Mouse (Mus musculus): ENCODE measurements around the gene Tfb2m.

Gene Tfb2m

DNA sequence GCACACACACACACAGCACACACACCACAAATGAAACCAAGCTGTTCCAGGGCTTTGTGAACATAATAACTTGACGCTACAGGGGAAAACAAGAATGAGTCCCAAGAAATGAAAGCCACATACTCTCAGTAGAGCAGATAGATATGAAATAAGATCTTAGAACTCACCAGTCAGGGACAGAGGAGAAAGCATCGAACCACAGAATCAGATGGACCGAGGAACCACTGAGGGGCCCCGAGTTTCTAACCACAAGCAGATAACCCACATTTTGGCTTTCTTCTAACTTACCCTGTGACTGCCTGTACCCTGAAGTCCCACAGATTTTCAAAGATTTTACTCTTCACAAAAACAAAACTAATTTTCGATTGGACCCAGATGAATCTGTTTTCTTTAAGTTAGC is 53.2 kb downstream of the Tfb2m start:
- no peak for DNase-seq

DNA sequence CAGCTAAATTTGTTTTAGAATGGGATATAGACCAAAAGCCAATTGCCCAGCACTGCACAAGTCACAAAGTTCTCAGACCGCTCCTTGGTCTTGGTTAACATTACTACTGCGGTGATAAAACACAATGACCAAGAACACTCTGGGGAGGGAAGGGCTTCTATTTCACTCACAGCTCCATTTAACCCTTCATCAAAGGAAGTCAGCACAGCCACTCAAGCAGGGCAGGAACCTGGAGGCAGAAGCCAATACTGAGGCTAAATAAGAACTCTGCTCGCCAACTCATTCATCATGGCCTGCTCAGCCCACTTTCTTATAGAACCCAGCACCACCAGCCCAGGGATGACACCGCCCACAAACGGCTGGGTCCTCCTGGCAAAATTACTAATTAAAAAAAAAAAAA is 57.5 kb downstream of the Tfb2m start:
- DNase-seq = no peak

GRCm38 (mm10) chr1:179487990-179488389 is 58.1 kb downstream of the Tfb2m start:
- no peak for DNase-seq

- no peak for DNase-seq
These were observed 58.8 kb downstream of the Tfb2m start for GRCm38 (mm10) chr1:179487238-179487637.

DNA sequence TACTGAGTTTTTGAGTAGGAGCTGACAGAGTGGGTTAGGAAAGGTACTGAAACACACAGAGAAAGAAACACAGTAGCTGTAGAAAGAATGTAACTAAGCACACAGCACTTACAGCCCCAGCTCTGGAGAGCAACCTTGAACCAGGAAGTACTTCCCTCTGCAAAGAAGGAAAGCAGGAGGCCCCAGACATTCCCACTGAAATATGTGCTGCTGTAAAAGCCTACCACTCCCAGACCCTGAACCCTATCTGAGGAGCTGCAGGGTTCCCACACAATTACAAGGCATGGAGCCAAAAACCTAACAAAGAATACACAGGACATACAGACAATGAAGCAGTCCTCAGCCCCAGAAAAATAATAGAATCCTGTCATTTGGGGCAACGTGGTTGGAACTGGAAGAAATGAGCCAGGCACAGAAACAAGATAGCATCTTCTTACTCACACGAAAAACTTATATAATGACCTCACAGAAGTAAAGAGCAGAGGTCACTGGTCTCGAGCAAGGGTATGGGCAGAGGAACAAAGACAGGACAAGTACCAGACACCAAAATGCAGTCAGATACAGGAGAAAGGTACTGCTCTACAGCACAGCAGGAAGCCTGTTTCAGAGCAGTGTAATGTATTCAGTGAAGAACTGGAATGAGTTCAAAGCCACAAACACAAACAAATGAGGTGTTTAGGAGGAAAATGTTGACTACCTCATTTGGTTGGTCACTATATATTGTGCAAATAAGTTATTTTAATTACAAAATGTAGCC is 60.1 kb downstream of the Tfb2m start:
- no peak for DNase-seq

DNA sequence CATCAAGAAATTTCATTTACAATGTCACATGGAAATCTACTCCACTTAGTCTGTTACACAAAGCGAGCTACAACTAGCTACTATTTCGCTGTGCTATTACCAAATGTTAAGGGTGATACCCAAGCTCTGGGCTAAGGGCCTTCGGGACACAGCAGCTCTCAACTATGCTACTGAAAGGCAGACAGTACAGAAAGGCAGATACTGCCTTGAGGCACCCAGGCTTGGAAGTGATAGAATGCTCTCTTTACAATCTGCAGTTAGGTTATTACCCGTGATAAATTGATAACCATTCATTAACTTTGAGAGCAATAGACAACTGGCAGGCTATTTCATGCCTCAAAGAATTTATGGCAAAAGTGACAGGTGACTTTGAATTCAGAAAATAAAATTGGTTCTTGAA is 65.2 kb downstream of the Tfb2m start:
- DNase-seq = no peak
